Mouse (Mus musculus) bone marrow macrophage, adult 2 months (primary cell): ENCODE data around the gene Clns1a.

ENCODE experiments used
- CTCF ChIP-seq: IDR thresholded peaks from 2 replicates; pipeline ENCODE4 v1.5.1; 2012; ENCODE audit warnings: low read depth, mild to moderate bottlenecking, low read length, moderate library complexity
- POLR2A ChIP-seq: IDR thresholded peaks from 2 replicates; pipeline ENCODE4 v1.6.1; 2012; ENCODE audit warnings: mild to moderate bottlenecking, low read depth, low read length, borderline replicate concordance

DNA sequence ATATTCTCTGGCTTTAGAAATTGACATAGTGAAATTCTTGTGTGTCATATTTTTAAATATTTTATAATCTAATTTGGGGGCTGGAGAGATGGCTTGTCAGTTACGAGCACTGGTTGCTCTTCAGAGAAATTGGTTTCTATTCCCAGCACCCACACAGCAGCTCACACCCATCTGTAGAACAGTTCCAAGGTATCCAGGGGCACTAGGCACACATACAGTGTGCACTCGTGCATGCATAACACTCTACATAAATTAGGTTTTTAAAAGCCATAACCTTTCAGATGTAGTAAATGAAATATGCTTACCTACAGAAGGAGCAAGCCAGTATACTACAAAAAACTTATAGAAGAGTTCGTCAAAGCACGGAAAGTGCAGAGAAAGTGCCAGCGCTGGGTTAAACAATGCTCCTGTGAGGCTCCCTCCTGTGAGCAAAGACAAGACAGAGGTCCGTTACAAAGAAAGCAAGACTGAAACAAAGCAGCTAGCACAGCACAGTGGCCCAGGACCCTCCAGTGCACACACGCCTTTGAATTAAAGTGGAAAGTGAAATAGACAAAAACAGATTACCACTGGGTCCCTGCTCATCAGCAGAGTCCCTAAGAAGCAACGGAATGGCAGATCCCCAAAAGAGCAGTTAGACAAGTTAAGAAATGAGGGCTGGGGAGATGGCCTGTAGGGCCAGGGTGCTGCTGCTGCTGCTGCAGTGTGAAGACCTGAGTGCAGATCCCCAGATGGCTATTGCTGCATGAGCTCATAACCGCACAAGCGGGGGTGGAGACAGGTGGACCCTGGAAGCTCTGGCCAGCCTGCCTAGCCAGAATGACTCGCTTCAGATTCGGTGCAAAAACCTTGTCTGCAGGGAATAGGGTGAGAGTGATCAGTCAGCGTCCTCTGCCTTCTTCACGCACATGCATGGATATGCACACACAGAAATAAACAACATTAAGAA is 32.5 kb downstream of the Clns1a start:
- no peak for TF ChIP-seq CTCF
- no peak for TF ChIP-seq POLR2A
